Mouse (Mus musculus): ENCODE data around the gene Spata21.

The Spata21 gene

GRCm38 (mm10) chr4:141088033-141088432 is at the start of gene Spata21:
Spata21 (plus strand) TSS chr4:141088333.
- DNase-seq: no peak

GRCm38 (mm10) chr4:141041117-141041516 is 47.0 kb upstream of the Spata21 start:
- DNase-seq: no peak

- DNase-seq: peak; percentile 79
Observed at GRCm38 (mm10) chr4:141044816-141045215, 43.3 kb upstream of the Spata21 start.

GRCm38 (mm10) chr4:141048810-141049475 is 39.2 kb upstream of the Spata21 start:
- no peak for DNase-seq

GRCm38 (mm10) chr4:141049476-141049835 is 38.7 kb upstream of the Spata21 start:
- DNase-seq: peak; percentile 59

GRCm38 (mm10) chr4:141052442-141052841 is 35.7 kb upstream of the Spata21 start:
- DNase-seq: no peak

- DNase-seq: no peak
Observed at GRCm38 (mm10) chr4:141053138-141053537, 35.0 kb upstream of the Spata21 start.

- DNase-seq: peak; percentile 58
Observed at GRCm38 (mm10) chr4:141053568-141054161, 34.5 kb upstream of the Spata21 start.

- DNase-seq: no peak
Observed at GRCm38 (mm10) chr4:141056970-141057369, 31.2 kb upstream of the Spata21 start.

GRCm38 (mm10) chr4:141058835-141059234 is 29.3 kb upstream of the Spata21 start:
- DNase-seq: no peak

GRCm38 (mm10) chr4:141059616-141060425 is 28.3 kb upstream of the Spata21 start:
- no peak for DNase-seq

GRCm38 (mm10) chr4:141060426-141061301 is 27.5 kb upstream of the Spata21 start, which contains the start of gene Crocc:
Crocc (minus strand) TSS chr4:141060550.
- peak; percentile 100 for DNase-seq

- DNase-seq: no peak
Observed at GRCm38 (mm10) chr4:141064104-141064659, 24.0 kb upstream of the Spata21 start.

- DNase-seq: peak; percentile 82
Observed at GRCm38 (mm10) chr4:141065123-141065522, 23.0 kb upstream of the Spata21 start.

- no peak for DNase-seq
Observed at GRCm38 (mm10) chr4:141066709-141067515, 21.2 kb upstream of the Spata21 start.

- no peak for DNase-seq
Observed at GRCm38 (mm10) chr4:141067516-141068046, 20.6 kb upstream of the Spata21 start.

- no peak for DNase-seq
Observed at GRCm38 (mm10) chr4:141068655-141069054, 19.5 kb upstream of the Spata21 start.

GRCm38 (mm10) chr4:141069731-141070130 is 18.4 kb upstream of the Spata21 start:
- DNase-seq: peak; percentile 53

GRCm38 (mm10) chr4:141072502-141072901 is 15.6 kb upstream of the Spata21 start:
- DNase-seq: no peak

- no peak for DNase-seq
Observed at GRCm38 (mm10) chr4:141073661-141074060, 14.5 kb upstream of the Spata21 start.

- no peak for DNase-seq
Observed at GRCm38 (mm10) chr4:141074109-141074508, 14.0 kb upstream of the Spata21 start.
